Mouse (Mus musculus): ENCODE measurements around the gene Majin.

DNA sequence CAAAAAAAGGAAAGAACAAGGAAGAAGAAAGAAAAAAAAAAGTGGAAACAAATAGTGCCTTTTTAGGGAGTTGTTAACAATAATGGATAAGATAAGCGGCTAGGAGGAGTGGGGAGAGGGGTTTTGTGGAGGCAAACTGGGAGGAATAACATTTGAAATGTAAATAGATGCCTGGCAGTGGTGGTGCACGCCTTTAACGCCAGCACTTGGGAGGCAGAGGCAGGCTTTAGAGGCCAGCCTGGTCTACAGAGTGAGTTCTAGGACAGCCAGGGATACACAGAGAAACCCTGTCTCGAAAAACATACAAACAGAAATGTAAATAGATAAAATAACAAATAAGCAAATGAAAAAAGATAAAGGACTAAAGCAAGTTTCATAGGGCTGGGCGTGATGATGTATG, 56.5 kb downstream of the Majin start:
- TF ChIP-seq CTCF (IDR thresholded peaks at IDR 0.05; ENCODE audit: low read depth, low read length) (no peak), POLR2A (IDR thresholded peaks at IDR 0.05; ENCODE audit: borderline replicate concordance, low read depth, low read length) (no peak)
